Mouse (Mus musculus) WW6 (cell line): ENCODE data around the gene Hes6.

Experiments used
- DNase-seq: peaks from one replicate; pipeline ENCODE4 v3.0.0-alpha.2; 2013; ENCODE audit warnings: low read depth, low spot score

Hes6 gene

DNA sequence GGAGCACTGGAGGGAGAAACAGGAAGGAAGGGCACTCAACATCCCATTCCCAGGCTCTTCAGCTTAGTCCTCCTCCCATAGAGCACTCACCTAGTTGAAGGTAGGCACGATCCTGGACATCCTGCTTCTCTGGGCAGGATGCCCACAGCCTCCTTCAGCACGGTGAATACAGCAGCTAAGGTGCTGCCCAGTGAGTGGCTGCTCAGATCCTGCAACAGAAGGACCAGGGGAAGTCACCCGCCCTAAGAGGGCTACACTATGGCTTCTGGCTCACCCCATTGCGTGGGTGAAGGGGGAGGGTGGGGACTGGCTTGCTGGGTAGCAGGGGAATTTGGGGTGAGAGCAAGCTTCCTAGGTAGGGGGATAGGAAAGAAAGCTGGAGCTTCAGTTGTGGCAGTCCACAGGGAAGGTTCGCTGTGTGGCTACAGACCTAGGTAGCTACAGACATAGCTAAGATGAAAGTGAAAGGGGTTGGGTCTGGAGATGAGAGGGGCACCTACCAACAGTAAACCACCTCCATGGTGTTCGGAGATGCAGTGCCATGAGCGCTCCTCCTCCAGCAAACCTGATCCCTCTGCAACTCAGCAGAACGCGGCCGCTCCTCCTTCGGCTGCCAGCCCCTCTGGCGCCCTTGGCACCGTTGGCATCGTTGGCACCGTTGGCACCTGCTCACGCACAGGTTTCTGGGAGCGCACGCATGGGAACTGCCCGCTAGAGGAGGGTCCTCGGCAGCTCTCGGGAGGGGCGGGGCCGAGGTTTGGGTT, 8.2 kb downstream of the Hes6 start:
- no peak for DNase-seq

DNA sequence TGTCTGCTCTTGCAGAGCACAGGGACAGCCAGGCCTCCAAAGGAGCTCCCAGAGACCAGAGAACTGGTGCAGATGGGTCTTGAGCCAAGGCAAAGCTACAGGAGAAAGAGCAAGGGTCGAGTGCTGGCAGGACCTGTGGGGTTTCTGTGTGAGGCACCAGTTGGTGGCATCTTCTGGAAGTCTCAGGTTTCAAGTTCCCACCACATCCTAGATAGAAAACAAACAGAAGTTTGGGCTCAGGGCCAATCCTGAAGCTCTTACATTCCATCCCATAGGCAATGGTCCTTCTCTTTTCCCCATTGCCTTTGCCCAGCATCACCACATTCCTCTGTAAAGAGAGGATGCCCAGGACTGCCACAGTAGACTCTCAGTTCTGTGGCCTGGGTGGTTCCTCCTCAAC, 8.9 kb downstream of the Hes6 start:
- no peak for DNase-seq

DNA sequence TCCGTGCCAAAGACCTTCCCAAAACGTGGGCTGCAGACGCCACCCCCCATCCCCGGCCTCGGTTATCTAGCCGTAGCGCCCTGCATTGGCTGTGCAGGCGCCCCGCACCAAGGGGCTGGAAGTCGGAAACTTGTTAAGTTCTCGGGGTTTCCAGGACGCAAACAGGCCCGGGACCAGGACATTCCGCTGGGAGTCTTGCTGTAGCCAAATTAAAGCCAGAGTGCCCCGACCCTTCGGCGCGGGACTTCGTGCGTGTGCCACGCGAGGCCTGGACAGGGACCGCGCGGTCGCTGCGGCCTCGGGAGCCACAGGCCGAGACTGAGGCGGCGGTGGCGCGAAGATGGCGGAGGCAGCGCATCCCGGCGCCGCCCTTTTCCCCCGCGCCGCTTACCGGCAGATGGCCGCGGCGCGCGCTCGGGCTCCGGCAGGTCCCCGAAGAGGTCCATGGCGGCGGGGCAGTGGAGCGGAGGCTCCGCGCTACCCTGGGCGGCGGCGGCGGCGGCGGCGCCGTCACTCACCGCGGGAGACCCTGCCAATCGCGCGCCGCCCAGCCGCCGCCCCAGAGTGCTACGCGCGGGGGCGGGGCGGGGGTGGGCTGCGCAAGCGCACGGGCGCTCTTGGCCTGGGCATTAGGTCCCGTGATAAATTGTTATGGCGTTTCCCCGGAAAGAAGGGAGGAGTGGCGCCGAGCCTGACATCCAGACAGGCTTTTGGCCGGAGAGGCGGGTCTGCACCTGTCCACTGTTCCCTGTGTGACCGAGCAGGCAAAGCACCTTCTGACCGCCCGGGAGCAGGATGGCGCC, 15.4 kb downstream of the Hes6 start, which contains the start of gene Ilkap:
Gene Ilkap, minus strand, starts transcription at position 556 of the 803 bp plus-strand sequence.
- DNase-seq = peak; percentile 64

DNA sequence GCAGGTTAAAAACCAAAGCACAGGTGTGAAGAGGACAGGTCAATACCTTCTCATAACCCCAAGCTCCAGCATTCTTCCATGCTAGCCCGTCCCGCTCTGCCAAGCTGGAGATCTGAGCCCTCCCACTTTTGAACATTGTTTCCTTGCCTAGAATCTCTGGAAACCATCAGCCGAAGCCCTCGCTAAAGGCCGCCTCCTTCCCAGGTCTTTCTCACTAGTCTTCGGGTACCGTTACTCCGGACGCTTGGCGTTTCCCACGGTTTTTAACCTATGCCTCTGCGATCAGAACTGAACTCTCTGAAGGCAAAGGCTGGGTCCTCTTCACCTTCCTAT, 15.9 kb downstream of the Hes6 start:
- no peak for DNase-seq

DNA sequence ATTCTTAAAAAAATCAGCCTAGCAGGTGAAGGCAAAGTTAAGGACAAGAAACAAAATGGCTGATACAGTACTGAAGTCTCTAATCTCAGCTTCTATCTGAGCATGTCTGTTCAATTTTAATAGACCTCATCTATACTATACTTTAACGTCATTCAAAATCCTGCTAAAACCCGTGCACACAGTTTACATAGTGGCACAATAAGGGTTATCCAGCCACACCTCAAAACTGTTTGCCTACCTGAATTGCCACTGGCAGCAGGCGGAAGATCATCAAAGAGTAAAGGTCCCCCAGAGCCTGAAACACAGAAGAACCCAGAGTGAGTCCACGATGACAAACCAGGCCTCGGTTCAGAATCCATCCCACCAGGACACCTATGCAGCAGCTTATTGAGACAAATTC, 23.5 kb downstream of the Hes6 start:
- DNase-seq = no peak

DNA sequence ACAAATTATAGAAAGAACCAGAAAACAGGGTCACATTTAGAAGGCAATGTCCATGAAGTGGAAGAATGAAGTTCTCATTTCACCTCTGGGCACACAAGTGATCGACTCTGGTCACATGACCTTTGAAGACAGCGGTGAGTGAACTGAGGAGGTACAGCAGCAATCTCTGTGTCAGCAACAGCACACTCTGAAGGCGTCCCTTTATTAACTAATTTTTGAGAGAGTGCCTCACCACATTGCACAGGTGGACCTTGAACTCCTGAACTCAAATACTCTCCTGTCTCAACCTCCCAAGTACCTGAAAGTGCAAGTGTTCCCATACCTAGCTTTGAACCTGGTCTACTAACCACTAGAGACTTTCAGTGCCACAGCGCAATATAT, 32.8 kb downstream of the Hes6 start:
- no peak for DNase-seq

DNA sequence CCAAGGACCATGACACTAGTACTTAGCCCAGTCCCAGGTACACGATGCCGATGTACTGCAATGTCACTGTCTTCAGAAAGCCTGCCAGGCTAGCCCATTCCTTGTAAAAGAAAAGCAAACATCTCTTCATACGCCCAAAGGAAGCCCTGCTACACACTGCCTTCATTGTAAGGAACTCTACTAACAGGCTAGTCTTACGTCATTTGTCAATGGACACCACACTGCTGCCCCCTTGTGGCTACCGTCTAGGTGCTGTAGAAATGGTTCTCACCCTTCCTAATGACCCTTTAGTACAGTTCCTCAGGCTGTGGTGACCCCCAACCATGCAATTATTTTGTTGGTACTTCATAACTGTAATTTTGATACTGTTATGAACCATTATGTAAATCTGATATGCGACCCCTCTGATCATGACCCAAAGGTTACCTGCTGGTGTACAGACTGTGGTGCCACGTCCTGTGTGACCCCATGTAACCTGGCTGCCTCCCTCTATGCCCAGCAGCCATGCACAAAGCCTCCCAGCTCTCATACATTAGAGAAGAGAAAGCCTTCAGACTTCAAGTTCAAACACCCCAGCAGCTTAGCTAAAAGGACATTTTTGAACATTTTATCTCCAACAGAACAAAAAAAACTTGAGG, 33.3 kb downstream of the Hes6 start:
- peak; percentile 22 for DNase-seq

DNA sequence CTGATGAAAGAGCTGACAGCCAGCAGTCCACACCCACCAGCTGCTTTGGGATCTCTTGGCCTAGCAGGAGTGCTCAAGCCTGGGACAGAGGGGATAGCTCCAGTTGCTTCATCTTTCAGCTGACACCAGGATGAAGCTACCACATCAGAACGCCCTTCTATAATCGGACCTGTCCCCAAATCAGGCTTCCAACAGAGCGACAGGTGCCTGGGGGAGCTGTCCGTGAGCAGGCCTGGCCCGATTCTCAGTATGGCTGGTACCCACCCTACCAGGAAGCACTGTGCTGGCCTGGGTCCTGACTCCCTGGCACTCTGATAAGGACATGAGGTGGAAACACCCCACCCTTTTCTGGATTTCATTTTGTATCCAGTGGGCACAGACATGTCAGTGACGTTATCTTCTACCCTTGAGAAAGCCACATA, 40.4 kb downstream of the Hes6 start:
- no peak for DNase-seq

DNA sequence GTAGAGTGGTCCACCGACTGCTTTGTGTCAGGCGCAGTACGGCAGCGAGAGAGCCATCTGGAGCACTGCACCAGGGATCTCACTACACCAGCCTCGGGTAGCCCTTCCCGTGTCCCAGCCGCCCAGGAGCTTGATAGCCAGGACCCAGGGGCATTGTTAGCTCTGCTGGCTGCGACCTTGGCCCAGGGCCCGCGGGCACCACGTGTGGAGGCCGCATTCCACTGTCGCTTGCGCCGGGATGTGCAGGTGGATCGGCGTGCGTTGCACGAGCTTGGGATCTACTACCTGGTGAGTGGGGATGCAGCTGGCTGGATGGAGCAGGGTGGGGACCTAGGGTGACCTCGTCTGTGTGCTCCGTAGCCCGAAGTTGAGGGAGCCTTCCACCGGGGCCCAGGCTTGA, 43.8 kb downstream of the Hes6 start:
- DNase-seq = no peak

DNA sequence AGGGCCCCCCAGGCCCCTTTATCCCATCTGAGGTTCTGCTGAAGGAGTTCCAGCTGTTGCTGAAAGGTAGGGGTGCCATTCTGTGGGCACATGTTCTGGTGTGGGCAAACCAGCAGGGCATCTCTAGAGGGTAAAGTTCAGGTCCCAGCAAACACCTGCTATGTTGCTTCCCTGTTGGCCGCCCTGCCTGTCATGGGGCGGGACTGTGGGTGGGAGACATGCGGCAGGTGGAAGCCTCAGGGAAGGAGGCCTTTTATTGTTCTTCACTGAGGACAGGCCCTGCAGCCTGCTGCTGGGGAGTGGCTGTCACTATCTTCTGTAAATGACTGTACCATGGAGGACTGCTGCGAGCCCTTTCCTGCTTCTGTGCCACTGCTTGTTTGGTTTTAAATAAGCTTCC, 44.4 kb downstream of the Hes6 start:
- no peak for DNase-seq

DNA sequence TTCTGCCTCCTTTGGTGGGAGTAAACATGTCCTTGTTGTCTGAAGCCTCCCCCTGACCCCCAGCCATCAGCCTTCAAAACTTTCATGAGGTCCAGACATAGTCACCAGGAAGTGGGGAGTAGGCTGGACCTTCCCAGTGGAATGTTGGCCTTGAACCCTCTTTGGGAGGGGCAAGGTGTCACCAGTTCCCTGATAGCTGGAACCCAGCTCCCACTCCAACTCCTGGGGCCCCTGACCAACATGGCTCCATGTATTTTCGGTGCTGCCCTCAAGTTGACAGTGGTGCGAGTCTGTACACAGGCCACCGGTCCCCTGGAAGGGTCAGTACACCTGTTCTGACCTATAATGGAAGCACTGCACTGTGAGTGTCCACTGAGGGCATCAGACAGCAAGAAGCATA, 46.5 kb downstream of the Hes6 start:
- no peak for DNase-seq

DNA sequence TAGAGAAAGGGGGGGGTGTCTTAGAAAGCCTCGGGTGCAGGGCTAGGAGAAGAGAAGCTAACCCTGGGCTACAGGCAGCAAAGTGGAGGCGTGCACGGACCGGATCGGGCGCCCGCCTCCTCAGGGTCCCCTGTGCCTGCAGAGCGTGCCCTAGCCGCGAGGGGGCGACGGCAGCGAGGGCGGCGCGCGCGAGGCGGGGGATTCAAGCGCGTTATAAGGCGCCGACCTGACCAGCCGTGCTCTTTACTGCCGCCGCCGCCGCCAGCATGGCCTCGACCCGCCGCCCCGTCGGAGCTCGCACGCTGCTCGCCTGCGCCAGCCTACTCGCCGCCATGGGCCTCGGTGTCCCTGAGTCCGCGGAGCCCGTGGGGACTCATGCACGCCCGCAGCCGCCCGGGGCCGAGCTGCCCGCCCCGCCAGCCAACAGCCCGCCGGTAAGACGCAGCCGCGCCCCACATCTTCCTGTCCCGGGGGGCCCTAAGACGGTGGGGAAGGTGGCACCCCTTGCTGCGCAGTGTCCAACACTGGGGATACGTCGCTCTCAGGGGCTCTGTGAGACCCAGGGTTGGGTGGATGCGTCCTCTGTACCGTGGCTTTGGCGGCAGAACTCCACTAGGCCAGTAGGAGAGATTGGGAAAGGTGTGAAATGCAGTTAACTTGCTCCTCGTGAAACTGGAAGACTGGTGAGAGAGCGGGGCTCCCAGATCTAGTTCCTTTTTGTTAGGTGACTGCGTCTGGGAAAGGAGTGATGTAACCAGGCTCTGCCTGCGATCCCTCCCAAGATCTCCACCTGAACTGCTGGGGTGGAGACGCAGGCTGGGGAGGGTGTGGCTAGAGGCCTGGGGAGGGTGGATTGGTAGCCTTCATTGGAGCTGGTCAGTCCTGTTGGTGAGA, 47.4 kb downstream of the Hes6 start, which contains the start of gene Erfe:
Gene Erfe, plus strand, starts transcription at position 216 of the 894 bp plus-strand sequence.
- peak; percentile 55 for DNase-seq

DNA sequence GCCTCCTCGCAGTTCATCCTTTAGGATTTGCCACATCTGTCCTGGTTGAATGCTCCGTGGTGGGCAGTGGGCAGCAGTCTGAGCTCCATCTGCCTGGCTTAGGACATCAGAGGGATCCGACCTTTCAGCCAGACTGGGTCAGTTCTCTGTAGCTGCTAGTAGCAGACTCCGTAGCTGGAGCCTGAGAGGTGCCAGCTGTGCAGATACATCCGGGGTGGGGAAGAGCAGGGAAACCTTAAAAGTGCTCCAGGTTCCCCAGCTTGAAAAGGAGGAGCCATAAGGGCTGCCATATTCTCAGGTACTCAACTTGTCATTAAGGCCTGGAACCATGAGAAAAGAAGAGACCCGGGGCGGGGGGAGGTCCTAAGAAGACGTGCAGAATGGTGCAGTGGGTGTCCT, 48.0 kb downstream of the Hes6 start:
- DNase-seq = no peak

DNA sequence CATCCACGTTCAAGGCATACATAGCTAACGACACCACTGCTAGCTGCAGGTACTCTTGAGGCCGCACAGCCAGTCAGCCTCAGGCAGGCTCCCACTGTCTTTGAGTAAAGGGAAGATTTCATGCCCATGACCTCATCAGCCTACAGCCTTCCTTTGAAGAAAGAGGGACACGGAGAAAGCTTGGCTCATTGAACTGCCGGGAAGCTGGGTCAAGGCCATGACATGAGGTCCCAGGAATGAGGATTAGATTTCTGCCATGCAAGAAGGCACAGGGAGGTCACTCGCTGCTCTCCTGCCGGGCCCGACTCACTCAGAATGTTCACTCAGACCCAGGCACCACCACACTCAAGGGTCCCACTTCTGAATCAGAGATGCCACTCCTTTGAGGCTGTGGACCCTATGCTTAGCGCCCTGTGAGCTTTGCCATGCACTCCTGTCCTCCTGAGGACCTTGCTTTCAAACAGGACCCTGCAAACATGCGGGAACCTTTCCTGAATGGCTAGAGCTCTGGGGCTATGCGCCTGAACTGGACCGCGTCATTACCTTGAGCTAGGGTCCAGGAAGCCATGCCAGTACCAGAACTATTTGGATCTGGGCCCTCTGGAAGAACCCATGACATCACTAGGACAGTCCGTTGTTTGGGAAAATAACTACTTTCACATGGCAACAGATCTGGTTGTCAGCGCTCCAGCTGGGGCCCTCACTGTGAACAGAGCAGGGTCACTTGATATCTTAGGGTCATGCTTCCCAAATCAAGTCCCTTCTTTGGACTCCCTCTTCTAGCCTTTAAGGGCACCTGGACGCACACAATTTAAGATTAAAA, 48.8 kb downstream of the Hes6 start:
- DNase-seq = no peak

DNA sequence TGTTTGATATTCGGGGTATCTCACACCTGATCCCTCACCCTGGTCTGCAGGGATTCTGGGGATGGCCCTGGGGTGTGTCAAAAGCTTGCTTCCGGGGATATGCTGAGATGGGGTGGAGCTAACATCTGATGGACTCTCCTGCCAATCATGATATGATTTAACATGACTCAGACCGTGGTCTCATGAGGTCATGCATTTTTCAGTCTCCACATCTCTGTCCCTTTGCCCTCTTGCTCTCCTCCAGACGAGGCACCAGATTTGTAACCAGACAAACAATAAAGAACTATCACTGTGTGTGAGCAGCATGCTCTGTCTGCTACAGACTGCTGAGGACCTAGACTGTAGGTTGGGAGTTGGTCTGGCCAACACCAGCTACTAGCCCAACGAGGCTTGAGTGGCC, 51.7 kb downstream of the Hes6 start:
- DNase-seq = no peak
